Mouse (Mus musculus): ENCODE measurements around the gene Dnaja4.
"Not testable (repeated sequence)": the region's sequence is repeated elsewhere in the genome, so short reads cannot be mapped to it uniquely, and the experiment has no call there.

GRCm38 (mm10) chr9:54691241-54691805 lies 7.3 kb upstream of the Dnaja4 start:
- not testable (repeated sequence) for TF ChIP-seq POLR2A (IDR thresholded peaks at IDR 0.05; ENCODE audit: low read depth, low read length); CTCF (conservative IDR thresholded peaks at IDR 0.05; ENCODE audit: insufficient read depth, insufficient read length, low read depth, low read length)
